Mouse (Mus musculus): ENCODE results near the gene Lrrc20. TPM values are rescaled to one million over a fixed set of nuclear protein-coding genes. Genes with fewer than 3 reads are reported as not detected.
A peak's percentile ranks its signal among the peaks of the same experiment; 100 is the strongest.

The Lrrc20 gene
- polyA plus RNA-seq, 1 experiment from 2014 or later, result 5.3 TPM

DNA sequence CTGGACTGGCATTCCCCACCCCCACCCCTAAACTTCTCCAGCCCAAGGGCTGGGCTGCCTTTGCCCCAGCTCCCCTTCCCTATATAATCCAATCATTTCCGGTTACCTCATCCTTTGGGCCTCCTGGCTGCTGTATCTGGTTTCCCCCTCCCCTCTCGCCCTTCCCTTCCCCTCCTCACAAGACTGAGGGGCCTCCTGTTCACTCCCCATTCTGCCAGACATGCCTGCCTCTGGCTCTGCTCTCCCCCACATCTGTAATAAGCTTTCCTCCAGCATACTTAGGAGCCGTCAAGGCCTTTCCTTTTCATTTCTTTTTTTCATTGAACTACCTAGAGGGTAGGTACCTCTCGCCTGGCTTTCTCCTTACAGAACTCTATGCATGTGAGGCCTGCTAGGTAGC is 19.9 kb downstream of the Lrrc20 start:
- Histone ChIP-seq H3K4me2 (replicated peaks; ENCODE audit: low read depth, low read length) (no peak overlapping the region), H3K27ac (ENCODE audit: low read length) (no peak overlapping the region), H3K4me1 (ENCODE audit: control insufficient read depth, insufficient read depth, low read length) (peaks cover 14% of the 10 kb centered on the region), H3K36me3 (ENCODE audit: control insufficient read depth, insufficient read depth, low read length) (no peaks in the 10 kb centered on the region), H3K4me3 (ENCODE audit: low read depth, low read length) (no peak overlapping the region), H3K27me3 (ENCODE audit: control insufficient read depth, insufficient read depth, low read length) (no peaks in the 10 kb centered on the region), H3K9ac (replicated peaks; ENCODE audit: low read depth, low read length) (no peak overlapping the region), H3K9me3 (ENCODE audit: control insufficient read depth, low read depth, low read length) (no peaks in the 10 kb centered on the region)
- WGBS, result 38% methylated on average over 4 of the region's 4 CpGs
- no peak for ATAC-seq (ENCODE audit: insufficient number of reproducible peaks, insufficient read depth, low FRiP score, low read depth)

DNA sequence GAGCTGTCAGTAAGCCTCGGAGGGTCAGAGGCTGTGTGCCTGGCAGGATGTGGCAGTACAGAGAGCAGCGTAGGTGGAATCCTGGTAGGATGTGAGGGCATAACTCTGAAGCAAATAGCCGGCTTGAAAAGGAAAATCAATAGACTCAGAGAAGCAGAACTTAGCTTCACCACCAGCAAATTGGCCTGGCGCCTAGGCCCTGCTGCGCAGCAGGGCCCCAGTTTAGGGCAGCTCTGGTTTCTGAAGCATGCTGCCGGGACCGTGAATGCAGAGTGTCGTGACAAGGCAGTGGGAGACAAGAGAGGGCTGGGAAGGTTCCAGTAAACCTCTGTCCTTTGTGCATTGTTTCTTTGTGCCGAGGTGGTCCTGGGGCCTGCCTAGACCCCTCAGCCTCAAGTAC is 20.6 kb downstream of the Lrrc20 start:
- Histone ChIP-seq H3K27ac (ENCODE audit: low read length) (no peak overlapping the region; the same call in 1 of the 2 replicates), H3K9me3 (ENCODE audit: control insufficient read depth, low read depth, low read length) (no peaks in the 10 kb centered on the region), H3K36me3 (ENCODE audit: control insufficient read depth, insufficient read depth, low read length) (no peaks in the 10 kb centered on the region), H3K4me1 (ENCODE audit: control insufficient read depth, insufficient read depth, low read length) (peaks cover 14% of the 10 kb centered on the region), H3K4me2 (replicated peaks; ENCODE audit: low read depth, low read length) (no peak overlapping the region), H3K27me3 (ENCODE audit: control insufficient read depth, insufficient read depth, low read length) (no peaks in the 10 kb centered on the region), H3K9ac (replicated peaks; ENCODE audit: low read depth, low read length) (no peak overlapping the region), H3K4me3 (ENCODE audit: low read depth, low read length) (no peak overlapping the region)
- no peak for ATAC-seq (ENCODE audit: insufficient number of reproducible peaks, insufficient read depth, low FRiP score, low read depth)
- 51% methylated on average over 9 of the region's 9 CpGs for WGBS

DNA sequence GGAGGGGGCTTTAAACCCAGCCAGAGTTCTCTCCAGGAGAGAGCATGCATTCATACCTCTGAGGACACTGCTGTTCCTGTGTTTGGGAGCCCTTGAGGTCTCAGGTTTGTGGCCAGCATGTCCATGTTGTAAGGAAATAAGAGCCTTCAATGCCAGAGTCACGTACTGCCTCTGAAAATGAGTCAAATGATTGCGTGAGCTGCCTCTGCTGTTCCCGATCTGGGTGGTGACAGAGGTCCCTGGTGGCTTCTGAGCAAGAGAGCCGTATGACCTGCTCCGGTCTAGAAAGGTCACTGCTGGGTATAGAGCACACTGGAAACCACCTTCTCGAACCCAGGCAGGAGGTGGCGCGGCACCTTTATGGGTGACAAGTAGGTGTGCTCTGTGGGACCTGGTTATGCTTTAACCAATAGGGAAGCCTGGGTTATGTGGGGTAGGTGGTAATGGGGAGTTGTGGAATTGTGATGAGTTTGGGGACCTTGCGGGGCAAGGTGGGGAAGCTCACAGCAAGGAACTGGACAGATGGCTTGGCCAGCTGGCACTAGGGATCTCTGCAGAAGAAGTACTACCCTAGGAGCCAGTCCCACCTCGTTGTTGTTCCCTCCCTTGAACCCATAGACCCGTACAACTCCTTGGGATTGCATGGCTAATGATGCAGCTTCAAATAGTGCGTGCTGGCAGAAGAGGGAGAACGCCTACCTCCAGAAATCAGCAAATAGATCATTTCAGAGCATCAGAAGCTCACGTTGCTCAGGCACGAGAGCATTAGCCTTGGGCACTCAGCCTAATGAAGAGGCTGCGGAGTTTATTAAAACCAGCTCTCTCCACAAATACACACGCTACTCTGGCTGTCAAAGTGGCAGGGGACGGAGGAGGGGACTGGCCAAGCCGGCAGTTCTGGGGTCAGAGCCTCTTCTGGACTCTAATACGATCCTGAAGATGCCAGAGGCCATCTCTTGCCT is 24.2 kb downstream of the Lrrc20 start:
- Histone ChIP-seq H3K27ac (ENCODE audit: low read length) (no peak overlapping the region), H3K4me2 (replicated peaks; ENCODE audit: low read depth, low read length) (no peak overlapping the region), H3K4me1 (ENCODE audit: control insufficient read depth, insufficient read depth, low read length) (peaks cover 14% of the 10 kb centered on the region), H3K4me3 (ENCODE audit: low read depth, low read length) (no peak overlapping the region), H3K36me3 (ENCODE audit: control insufficient read depth, insufficient read depth, low read length) (no peaks in the 10 kb centered on the region), H3K9ac (replicated peaks; ENCODE audit: low read depth, low read length) (no peak overlapping the region), H3K9me3 (ENCODE audit: control insufficient read depth, low read depth, low read length) (no peaks in the 10 kb centered on the region), H3K27me3 (ENCODE audit: control insufficient read depth, insufficient read depth, low read length) (no peaks in the 10 kb centered on the region)
- WGBS, result 76% methylated on average over 20 of the region's 20 CpGs
- no peak for ATAC-seq (ENCODE audit: insufficient number of reproducible peaks, insufficient read depth, low FRiP score, low read depth)

GRCm38 (mm10) chr10:61500756-61501155 is 25.2 kb downstream of the Lrrc20 start:
- Histone ChIP-seq H3K9ac (replicated peaks; ENCODE audit: low read depth, low read length) (no peak overlapping the region), H3K4me3 (ENCODE audit: low read depth, low read length) (no peak overlapping the region), H3K4me2 (replicated peaks; ENCODE audit: low read depth, low read length) (no peak overlapping the region), H3K9me3 (ENCODE audit: control insufficient read depth, low read depth, low read length) (no peaks in the 10 kb centered on the region), H3K36me3 (ENCODE audit: control insufficient read depth, insufficient read depth, low read length) (no peaks in the 10 kb centered on the region), H3K4me1 (ENCODE audit: control insufficient read depth, insufficient read depth, low read length) (peaks cover 5% of the 10 kb centered on the region; the same call in 1 of the 2 replicates), H3K27ac (ENCODE audit: low read length) (no peak overlapping the region), H3K27me3 (ENCODE audit: control insufficient read depth, insufficient read depth, low read length) (no peaks in the 10 kb centered on the region)
- ATAC-seq (ENCODE audit: insufficient number of reproducible peaks, insufficient read depth, low FRiP score, low read depth), result no peak
- 76% methylated on average over 7 of the region's 7 CpGs for WGBS

DNA sequence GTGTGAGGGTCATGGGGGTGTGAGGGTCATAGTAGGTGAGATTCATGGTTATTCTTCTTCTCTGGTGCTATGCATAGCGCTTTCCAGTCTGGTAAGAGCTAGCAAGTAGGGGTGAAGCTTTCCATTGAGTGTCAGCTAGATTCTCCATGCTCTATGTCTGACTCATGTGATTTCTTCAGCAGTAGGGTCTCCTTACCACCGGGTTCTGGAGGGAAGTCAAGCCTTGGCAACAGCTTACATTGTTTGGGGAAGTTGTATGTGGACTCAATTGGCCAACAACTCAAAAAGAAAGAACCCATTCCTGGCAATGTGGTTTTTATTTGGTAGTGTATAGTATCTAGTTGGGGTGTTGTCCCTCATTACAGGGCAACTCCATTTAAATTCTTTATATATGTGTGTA is 28.5 kb downstream of the Lrrc20 start:
- 85% methylated on average over 2 of the region's 2 CpGs for WGBS

DNA sequence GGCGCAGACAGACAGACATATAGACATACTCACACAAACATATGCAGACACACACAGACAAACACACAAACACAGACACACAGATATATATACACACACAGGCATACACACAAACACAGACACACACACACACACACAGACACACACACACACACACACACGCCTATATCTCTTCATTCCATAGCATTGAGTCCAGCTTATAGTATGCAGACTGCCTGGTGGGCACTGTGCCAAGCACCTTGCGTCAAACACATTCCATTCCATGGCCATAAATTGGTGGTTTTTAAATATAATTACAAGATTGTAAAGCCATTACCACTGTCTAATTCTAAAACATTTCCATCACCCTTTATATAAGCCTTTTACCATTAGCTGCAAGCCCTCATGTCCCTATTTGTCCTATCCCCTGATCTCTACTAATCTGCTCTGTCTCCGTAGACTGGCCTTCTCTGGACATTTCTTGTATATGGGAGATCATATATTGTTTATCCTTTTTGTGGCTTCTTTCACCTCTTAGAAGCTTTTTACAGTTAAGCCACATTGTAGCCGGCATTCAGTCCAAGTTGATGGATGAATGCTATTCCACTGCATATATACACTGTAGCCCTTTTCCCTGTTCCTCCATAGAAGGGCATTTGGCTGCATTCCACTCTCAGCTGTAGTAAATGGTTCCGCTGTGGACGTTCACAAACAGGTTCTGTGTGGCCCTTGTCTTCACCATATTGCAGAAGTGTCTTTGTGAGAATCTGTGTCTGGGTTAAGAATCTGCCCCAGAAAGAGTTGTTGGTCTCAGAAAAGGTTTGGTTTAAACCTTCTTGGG is 31.0 kb downstream of the Lrrc20 start:
- H3K27ac ChIP-seq (ENCODE audit: low read length), result no peak overlapping the region
- ATAC-seq (ENCODE audit: insufficient number of reproducible peaks, insufficient read depth, low FRiP score, low read depth), result peak; percentile 61; the same call in 1 of the 2 replicates
- 38% methylated on average over 7 of the region's 7 CpGs for WGBS

More for the DNA sequence above, 28.5 kb downstream of the Lrrc20 start:
- Histone ChIP-seq H3K9me3 (ENCODE audit: control insufficient read depth, low read depth, low read length) (no peaks in the 10 kb centered on the region), H3K4me2 (replicated peaks; ENCODE audit: low read depth, low read length) (no peak overlapping the region), H3K9ac (replicated peaks; ENCODE audit: low read depth, low read length) (no peak overlapping the region), H3K4me1 (ENCODE audit: control insufficient read depth, insufficient read depth, low read length) (0 out of 2 replicates have a peak, but pooled peaks cover 7% of the 10 kb centered on the region), H3K4me3 (ENCODE audit: low read depth, low read length) (no peak overlapping the region), H3K27ac (ENCODE audit: low read length) (no peak overlapping the region), H3K27me3 (ENCODE audit: control insufficient read depth, insufficient read depth, low read length) (no peaks in the 10 kb centered on the region), H3K36me3 (ENCODE audit: control insufficient read depth, insufficient read depth, low read length) (no peaks in the 10 kb centered on the region)
- ATAC-seq (ENCODE audit: insufficient number of reproducible peaks, insufficient read depth, low FRiP score, low read depth), result no peak

DNA sequence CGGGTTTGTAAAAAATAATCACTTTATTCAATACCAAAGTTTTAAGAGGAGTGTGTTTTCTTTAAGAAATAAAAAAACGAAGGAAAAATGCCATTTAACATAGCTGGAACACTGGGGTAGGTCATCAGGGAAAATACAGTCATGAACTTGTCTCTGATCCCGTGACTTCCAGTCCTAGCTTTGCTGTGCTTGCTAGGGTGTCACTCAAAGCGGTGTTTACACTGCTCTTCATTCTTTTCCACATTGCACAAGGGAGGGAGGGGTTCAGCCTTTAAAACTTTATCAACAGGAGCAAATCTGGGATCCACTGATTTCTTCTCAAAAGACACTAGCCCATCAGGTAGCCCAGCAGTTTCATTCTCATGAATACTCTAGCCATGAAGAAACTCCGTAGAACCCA is 34.3 kb downstream of the Lrrc20 start:
- 82% methylated on average over 5 of the region's 5 CpGs for WGBS
- no peak overlapping the region for H3K9ac ChIP-seq (replicated peaks; ENCODE audit: low read depth, low read length)
- no peak overlapping the region for H3K4me2 ChIP-seq (replicated peaks; ENCODE audit: low read depth, low read length)
- no peaks in the 10 kb centered on the region for H3K27me3 ChIP-seq (ENCODE audit: control insufficient read depth, insufficient read depth, low read length)
- no peaks in the 10 kb centered on the region for H3K9me3 ChIP-seq (ENCODE audit: control insufficient read depth, low read depth, low read length)
- 0 out of 2 replicates have a peak, but pooled peaks cover 7% of the 10 kb centered on the region for H3K4me1 ChIP-seq (ENCODE audit: control insufficient read depth, insufficient read depth, low read length)
- no peaks in the 10 kb centered on the region for H3K36me3 ChIP-seq (ENCODE audit: control insufficient read depth, insufficient read depth, low read length)
- H3K4me3 ChIP-seq (ENCODE audit: low read depth, low read length), result no peak overlapping the region
- ATAC-seq (ENCODE audit: insufficient number of reproducible peaks, insufficient read depth, low FRiP score, low read depth), result no peak
- no peak overlapping the region for H3K27ac ChIP-seq (ENCODE audit: low read length)

More for the DNA sequence above, 31.0 kb downstream of the Lrrc20 start:
- Histone ChIP-seq H3K9me3 (ENCODE audit: control insufficient read depth, low read depth, low read length) (no peaks in the 10 kb centered on the region), H3K9ac (replicated peaks; ENCODE audit: low read depth, low read length) (no peak overlapping the region), H3K36me3 (ENCODE audit: control insufficient read depth, insufficient read depth, low read length) (no peaks in the 10 kb centered on the region), H3K4me3 (ENCODE audit: low read depth, low read length) (no peak overlapping the region), H3K27me3 (ENCODE audit: control insufficient read depth, insufficient read depth, low read length) (no peaks in the 10 kb centered on the region), H3K4me2 (replicated peaks; ENCODE audit: low read depth, low read length) (no peak overlapping the region), H3K4me1 (ENCODE audit: control insufficient read depth, insufficient read depth, low read length) (0 out of 2 replicates have a peak, but pooled peaks cover 7% of the 10 kb centered on the region)

DNA sequence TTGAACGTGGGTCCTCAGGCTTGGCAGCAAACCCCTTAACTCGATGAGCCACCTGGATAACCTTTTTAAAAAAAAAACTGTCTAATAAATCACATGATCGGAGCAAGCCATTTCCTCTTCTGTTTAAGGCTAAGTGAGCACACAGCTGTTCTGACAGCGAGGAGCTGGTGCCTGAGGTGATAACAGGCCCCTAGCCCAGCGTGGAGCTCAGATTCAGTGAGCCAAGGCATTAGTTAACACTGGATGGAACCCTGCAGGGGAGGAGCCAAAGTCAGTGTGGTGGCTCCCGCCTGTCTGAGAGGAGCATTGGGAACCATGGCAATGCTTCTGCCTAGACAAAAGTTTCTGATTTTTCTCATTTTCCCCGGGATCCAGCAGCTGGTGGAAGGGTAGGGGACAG is 35.2 kb downstream of the Lrrc20 start:
- 21% methylated on average over 7 of the region's 7 CpGs for WGBS
- H3K4me1 ChIP-seq (ENCODE audit: control insufficient read depth, insufficient read depth, low read length), result 0 out of 2 replicates have a peak, but pooled peaks cover 5% of the 10 kb centered on the region
- no peak for ATAC-seq (ENCODE audit: insufficient number of reproducible peaks, insufficient read depth, low FRiP score, low read depth)

More for the DNA sequence above, 35.2 kb downstream of the Lrrc20 start:
- H3K4me2 ChIP-seq (replicated peaks; ENCODE audit: low read depth, low read length), result no peak overlapping the region
- H3K4me3 ChIP-seq (ENCODE audit: low read depth, low read length), result no peak overlapping the region
- no peaks in the 10 kb centered on the region for H3K27me3 ChIP-seq (ENCODE audit: control insufficient read depth, insufficient read depth, low read length)
- no peak overlapping the region for H3K27ac ChIP-seq (ENCODE audit: low read length)
- no peaks in the 10 kb centered on the region for H3K9me3 ChIP-seq (ENCODE audit: control insufficient read depth, low read depth, low read length)
- H3K9ac ChIP-seq (replicated peaks; ENCODE audit: low read depth, low read length), result no peak overlapping the region
- H3K36me3 ChIP-seq (ENCODE audit: control insufficient read depth, insufficient read depth, low read length), result no peaks in the 10 kb centered on the region

All from stomach, embryonic 14.5 days (tissue).